Mouse (Mus musculus) liver, embryonic 14.5 days (tissue): ENCODE measurements around the gene Zfp933. TPM values are rescaled to one million over a fixed set of nuclear protein-coding genes. Genes with fewer than 3 reads are reported as not detected.

Experiments used
- ATAC-seq: fragments of 200-750 bp; cut with Nextera tagmentation; 2 replicates; pipeline ENCODE4 v1.8.0; 2017; ENCODE audit warnings: moderate number of reproducible peaks, mild to moderate bottlenecking, moderate library complexity; ENCODE audit not compliant: insufficient read depth
- DNase-seq, 3 experiments: peaks; one replicate each; pipeline ENCODE4 v3.0.0-alpha.2; 2012 to 2013; ENCODE audit warnings: low read depth in 3 of 3, low spot score in 3 of 3
- H3K27ac ChIP-seq: fragments of 300-500 bp; sonication (generic); 2 replicates; pipeline ENCODE4 v1.5.1; 2014; ENCODE audit warnings: moderate library complexity, mild to moderate bottlenecking, control low read depth, inconsistent platforms
- H3K27me3 ChIP-seq: fragments of 300-500 bp; sonication (generic); 2 replicates; pipeline ENCODE4 v1.6.1; 2014; ENCODE audit warnings: mild to moderate bottlenecking, low read length, moderate library complexity; ENCODE audit not compliant: control insufficient read depth, insufficient read depth
- H3K36me3 ChIP-seq: fragments of 300-500 bp; sonication (generic); replicated peaks from 2 replicates; pipeline ENCODE4 v1.6.1; 2014; ENCODE audit warnings: low read depth; ENCODE audit not compliant: control insufficient read depth, insufficient read depth
- H3K4me1 ChIP-seq, 2 experiments: fragments of 200-500 bp in 1 of 2; fragments of 300-500 bp in 1 of 2; sonication (generic) in 1 of 2; replicated peaks; 2 replicates each; pipeline ENCODE4 v1.6.1; 2012 to 2014; ENCODE audit warnings: antibody characterized with exemption in 1 of 2, inconsistent platforms in 1 of 2, low read length in 1 of 2; ENCODE audit not compliant: control insufficient read depth in 2 of 2, insufficient read depth in 2 of 2
- H3K4me2 ChIP-seq: fragments of 300-500 bp; sonication (generic); 2 replicates; pipeline ENCODE4 v1.6.1; 2014; ENCODE audit warnings: low read depth, mild to moderate bottlenecking, control low read depth, moderate library complexity
- H3K4me3 ChIP-seq, 2 experiments: fragments of 200-500 bp in 1 of 2; fragments of 300-500 bp in 1 of 2; sonication (generic) in 1 of 2; 2 replicates each; pipeline ENCODE4 v1.5.1; 2012 to 2014; ENCODE audit warnings: low read depth in 2 of 2, low read length in 2 of 2, mild to moderate bottlenecking in 2 of 2, control low read depth in 1 of 2, inconsistent platforms in 1 of 2, moderate library complexity in 1 of 2; ENCODE audit not compliant: insufficient read depth in 1 of 2
- H3K9ac ChIP-seq: fragments of 300-500 bp; sonication (generic); replicated peaks from 2 replicates; pipeline ENCODE4 v1.6.1; 2014; ENCODE audit warnings: mild to moderate bottlenecking, control low read depth, moderate library complexity
- H3K9me3 ChIP-seq: fragments of 300-500 bp; sonication (generic); 2 replicates; pipeline ENCODE4 v1.6.1; 2016; ENCODE audit warnings: low read length, mixed read lengths; ENCODE audit not compliant: control insufficient read depth
- CTCF ChIP-seq: IDR thresholded peaks from 2 replicates; pipeline ENCODE4 v1.5.1; 2016; ENCODE audit warnings: antibody characterized with exemption, low read depth, control low read depth
- EP300 ChIP-seq: IDR thresholded peaks from 2 replicates; pipeline ENCODE4 v1.6.1; 2016; ENCODE audit warnings: antibody characterized with exemption, low read depth
- WGBS: fragments of 180-500 bp; shearing (Covaris S2); extraction: QIAGEN DNeasy Blood & Tissue Kit; methylation state at CpG from one replicate; pipeline ENCODE4 v1.1.7; 2014; ENCODE audit not compliant: insufficient replicate concordance; 5-methylcytosine and 5-hydroxymethylcytosine counted together
- polyA plus RNA-seq, 2 experiments: library from polyadenylated mRNA; depleted of rRNA in 1 of 2; stranded (reverse) in 1 of 2; unstranded in 1 of 2; fragments of >200 nt; fragmentation: Nextera tagmentation in 1 of 2; extraction: Ambion mirVana in 1 of 2; gene quantifications; 2 replicates each; pipeline versions ENCODE4 v1.2.1 to v1.2.3; 2012 to 2014

Gene Zfp933
- polyA plus RNA-seq, 2 experiments, result 1.0 to 1.8 TPM

DNA sequence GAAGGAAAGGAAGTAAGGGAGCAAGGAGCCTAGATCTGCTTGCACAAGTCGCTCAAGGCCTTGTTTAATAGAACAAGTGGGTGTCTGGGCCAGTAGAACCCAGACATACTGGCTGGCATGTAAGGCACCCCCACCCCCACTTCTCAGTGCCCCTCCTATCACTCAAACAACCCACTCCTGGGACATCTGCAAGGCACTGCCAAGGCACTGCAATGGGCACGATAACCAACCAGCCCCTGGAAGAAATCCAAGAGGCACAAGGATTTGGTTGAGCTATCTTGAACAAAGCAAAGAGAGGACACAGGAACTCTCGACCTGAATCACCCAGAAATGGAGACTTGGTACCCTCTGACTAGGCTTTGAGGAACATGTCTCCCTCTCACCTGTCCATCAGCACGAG lies 40.1 kb upstream of the Zfp933 start:
- WGBS, result 74% methylated on average over 4 of the region's 4 CpGs
- no peak overlapping the region for H3K9ac ChIP-seq
- no peak for TF ChIP-seq EP300
- no peak for TF ChIP-seq CTCF
- ATAC-seq (no peak), DNase-seq (no peak)
- H3K36me3 ChIP-seq, result peaks cover 16% of the 10 kb centered on the region
- no peaks in the 10 kb centered on the region for H3K4me1 ChIP-seq
- H3K4me2 ChIP-seq, result no peak overlapping the region
- H3K9me3 ChIP-seq, result no peaks in the 10 kb centered on the region
- no peaks in the 10 kb centered on the region for H3K27me3 ChIP-seq
- no peak overlapping the region for H3K27ac ChIP-seq
- no peak overlapping the region for H3K4me3 ChIP-seq

DNA sequence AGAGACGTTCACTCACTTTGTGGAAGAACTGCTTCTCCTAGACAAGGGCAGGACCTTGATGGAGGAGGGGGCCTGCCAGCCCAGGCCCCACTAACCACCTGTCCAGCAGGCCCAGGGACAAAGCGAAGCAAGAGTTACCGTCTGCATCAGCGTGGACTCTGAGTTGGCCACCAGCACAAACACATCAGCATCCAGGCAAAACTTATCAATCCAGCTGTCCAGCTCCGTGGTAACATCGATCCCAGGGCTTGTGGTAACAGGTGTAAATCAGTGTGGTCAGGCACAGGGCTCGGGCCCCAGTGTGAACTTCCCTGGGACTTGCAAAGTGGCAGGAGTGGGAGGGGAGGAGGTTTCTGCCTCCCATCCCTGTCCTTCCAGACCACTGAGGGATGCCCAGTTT lies 39.1 kb upstream of the Zfp933 start:
- H3K4me2 ChIP-seq, result no peak overlapping the region
- 77% methylated on average over 7 of the region's 7 CpGs for WGBS
- H3K4me3 ChIP-seq, result no peak overlapping the region
- H3K27me3 ChIP-seq, result no peaks in the 10 kb centered on the region
- H3K36me3 ChIP-seq, result peaks cover 22% of the 10 kb centered on the region
- no peaks in the 10 kb centered on the region for H3K9me3 ChIP-seq
- no peak overlapping the region for H3K27ac ChIP-seq
- no peak for DNase-seq
- H3K9ac ChIP-seq, result no peak overlapping the region
- ATAC-seq, result no peak
- no peaks in the 10 kb centered on the region for H3K4me1 ChIP-seq
- TF ChIP-seq CTCF (no peak), EP300 (no peak)

- Histone ChIP-seq H3K4me3 (no peak overlapping the region), H3K27me3 (no peaks in the 10 kb centered on the region), H3K36me3 (peaks cover 24% of the 10 kb centered on the region), H3K9me3 (no peaks in the 10 kb centered on the region), H3K27ac (no peak overlapping the region), H3K4me1 (no peaks in the 10 kb centered on the region), H3K4me2 (no peak overlapping the region), H3K9ac (no peak overlapping the region)
- ATAC-seq, result no peak
- DNase-seq, result no peak
- WGBS, result 88% methylated on average over 12 of the region's 12 CpGs
- TF ChIP-seq EP300 (no peak), CTCF (no peak)
Observed at GRCm38 (mm10) chr4:147886158-147886557, 38.0 kb upstream of the Zfp933 start.

DNA sequence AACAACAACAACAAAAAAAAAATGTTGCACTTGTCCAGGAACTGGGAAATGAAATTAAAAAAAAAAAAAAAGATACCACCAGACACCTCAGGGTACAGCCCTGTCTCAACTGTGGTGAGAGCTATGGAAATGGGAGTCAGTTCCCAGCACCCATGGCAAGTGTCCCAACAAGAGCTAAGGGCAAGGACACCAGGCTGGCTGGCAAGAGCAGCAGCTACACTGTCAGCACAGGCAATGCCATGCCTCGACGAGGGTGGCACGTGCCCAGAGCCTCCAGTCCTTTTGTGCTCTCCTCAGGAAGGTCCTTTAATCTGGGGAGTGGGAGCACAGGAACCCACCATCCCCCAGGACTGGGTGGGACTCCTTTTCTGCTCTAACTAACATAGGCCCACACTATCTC lies 36.0 kb upstream of the Zfp933 start:
- 79% methylated on average over 3 of the region's 3 CpGs for WGBS
- Histone ChIP-seq H3K4me2 (no peak overlapping the region), H3K9ac (no peak overlapping the region), H3K4me3 (no peak overlapping the region), H3K27ac (no peak overlapping the region), H3K9me3 (no peaks in the 10 kb centered on the region), H3K27me3 (no peaks in the 10 kb centered on the region), H3K36me3 (peaks cover 23% of the 10 kb centered on the region), H3K4me1 (no peaks in the 10 kb centered on the region)
- ATAC-seq (no peak), DNase-seq (no peak)
- no peak for TF ChIP-seq EP300
- TF ChIP-seq CTCF, result no peak

DNA sequence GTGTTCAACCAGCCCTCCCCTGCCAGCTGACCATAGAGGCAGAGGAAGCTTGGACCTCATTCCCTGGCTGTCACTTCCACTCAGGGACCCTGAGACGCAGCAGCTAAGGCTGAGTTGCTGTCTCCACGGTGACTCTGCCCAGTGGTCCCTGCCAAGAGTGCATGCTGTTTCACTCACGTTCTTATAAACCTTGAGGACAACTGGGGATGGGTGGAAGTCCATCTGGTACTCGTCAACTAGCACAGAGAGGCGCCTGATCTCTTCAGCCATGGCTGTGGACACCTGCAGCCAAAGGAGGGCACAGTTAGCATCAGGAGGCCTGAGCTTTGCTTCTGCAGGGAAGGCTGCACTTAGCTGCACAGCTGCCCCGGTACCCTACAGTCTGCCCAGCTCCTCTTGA lies 34.9 kb upstream of the Zfp933 start:
- Histone ChIP-seq H3K36me3 (peaks cover 23% of the 10 kb centered on the region), H3K27me3 (no peaks in the 10 kb centered on the region), H3K4me2 (no peak overlapping the region), H3K9ac (no peak overlapping the region), H3K9me3 (no peaks in the 10 kb centered on the region), H3K4me3 (no peak overlapping the region), H3K27ac (no peak overlapping the region), H3K4me1 (no peaks in the 10 kb centered on the region)
- WGBS, result 81% methylated on average over 6 of the region's 6 CpGs
- ATAC-seq (no peak), DNase-seq (no peak)
- TF ChIP-seq CTCF (no peak), EP300 (no peak)

DNA sequence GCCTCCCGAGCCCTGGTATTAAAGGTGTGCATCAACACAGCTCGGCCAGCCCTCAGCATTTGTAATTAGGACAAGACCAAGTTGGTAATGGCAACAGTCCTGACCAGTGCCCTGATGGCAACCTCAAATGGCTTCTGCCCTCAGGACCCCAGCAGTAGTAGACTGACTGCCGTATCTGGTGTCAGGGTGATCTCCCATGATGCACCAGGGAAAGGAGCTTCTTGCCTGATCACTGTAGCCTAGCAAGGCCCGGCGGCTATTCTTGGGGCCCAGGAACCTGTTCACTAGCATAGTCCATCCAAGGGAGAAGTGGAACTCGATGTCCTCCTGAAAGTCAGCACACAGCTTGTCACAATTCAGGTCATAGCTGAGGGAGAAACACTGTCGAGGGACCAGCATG lies 33.6 kb upstream of the Zfp933 start:
- WGBS, result 84% methylated on average over 7 of the region's 7 CpGs
- TF ChIP-seq EP300 (no peak), CTCF (no peak)
- ATAC-seq, result no peak
- Histone ChIP-seq H3K9ac (no peak overlapping the region), H3K4me2 (no peak overlapping the region), H3K4me3 (no peak overlapping the region), H3K36me3 (peaks cover 19% of the 10 kb centered on the region), H3K4me1 (no peaks in the 10 kb centered on the region), H3K9me3 (no peaks in the 10 kb centered on the region), H3K27ac (no peak overlapping the region), H3K27me3 (no peaks in the 10 kb centered on the region)
- DNase-seq, result no peak
